Mouse (Mus musculus) heart, postnatal 25 days (tissue): ENCODE measurements at regions not wholly inside any gene's neighbourhood (a gene's known extent, or its start where the extent isn't known, plus 50 kb on each side); places are given as distances from the start of the nearest gene placed in this dataset.

Source experiments
- DNase-seq: peaks from one replicate; pipeline ENCODE4 v3.0.0; 2022; ENCODE audit warnings: low spot score
- intact Hi-C: fragments of 180-260 bp; cut with DNase I; formaldehyde crosslinking; loops from one replicate; pipeline ENCODE4 v1.15.1; 2025

GRCm38 (mm10) chr1:193672681-193673080 lies 302.6 kb upstream of the Camk1g start:
- no peak for DNase-seq
- intact Hi-C loops: loop anchor here (2.0 to 5.0 kb wide), 2 partner anchors 28 to 45 kb away; no protein-coding TSS in a partner anchor

GRCm38 (mm10) chr1:193671816-193672254 lies 301.7 kb upstream of the Camk1g start:
- intact Hi-C loops: loop anchor here (2.0 to 5.0 kb wide), 2 partner anchors 29 to 45 kb away; no protein-coding TSS in a partner anchor
- DNase-seq: no peak

DNA sequence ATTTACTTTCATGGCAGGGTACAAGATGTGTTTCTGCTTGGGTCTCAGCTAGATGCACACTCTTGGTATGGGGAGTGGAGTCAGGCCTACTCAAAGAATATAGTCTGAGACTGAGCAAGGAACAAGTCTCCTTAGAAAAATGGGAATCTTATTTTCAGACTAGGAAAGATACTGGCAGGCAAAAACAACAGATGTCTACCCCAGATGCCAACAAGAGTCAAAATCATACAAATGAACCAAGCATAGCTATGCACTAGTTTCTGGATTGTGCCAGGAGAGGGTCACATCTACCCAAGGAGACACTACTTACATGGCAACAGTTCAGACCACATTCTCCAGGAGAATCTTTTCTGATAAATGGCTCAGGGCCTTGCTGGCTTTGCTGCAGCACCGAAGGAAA lies 300.9 kb upstream of the Camk1g start:
- no peak for DNase-seq
- intact Hi-C loops: loop anchor here (5.0 kb wide), 1 partner anchor 44 kb away; no protein-coding TSS in a partner anchor

DNA sequence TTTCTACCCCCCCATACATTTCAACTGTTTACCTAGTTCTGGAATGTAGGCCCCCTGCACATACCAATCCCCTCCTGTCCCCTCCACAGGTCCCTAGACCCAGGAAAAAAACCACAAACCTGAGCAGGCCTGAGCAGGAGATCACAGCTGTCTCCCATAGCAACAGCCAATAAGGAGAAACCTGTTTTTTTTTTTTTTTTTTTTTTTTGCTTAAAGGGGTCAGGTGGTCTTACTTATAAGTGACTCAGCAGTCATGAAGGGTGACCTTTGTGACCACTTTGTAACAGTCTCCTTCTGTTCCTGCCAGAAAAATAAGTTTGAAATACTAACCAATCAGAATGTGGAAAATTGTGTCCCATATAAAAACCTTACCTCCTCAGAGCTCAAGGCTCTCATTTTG lies 299.9 kb upstream of the Camk1g start:
- intact Hi-C loops: loop anchor here (5.0 kb wide), 1 partner anchor 43 kb away; no protein-coding TSS in a partner anchor
- DNase-seq: no peak

DNA sequence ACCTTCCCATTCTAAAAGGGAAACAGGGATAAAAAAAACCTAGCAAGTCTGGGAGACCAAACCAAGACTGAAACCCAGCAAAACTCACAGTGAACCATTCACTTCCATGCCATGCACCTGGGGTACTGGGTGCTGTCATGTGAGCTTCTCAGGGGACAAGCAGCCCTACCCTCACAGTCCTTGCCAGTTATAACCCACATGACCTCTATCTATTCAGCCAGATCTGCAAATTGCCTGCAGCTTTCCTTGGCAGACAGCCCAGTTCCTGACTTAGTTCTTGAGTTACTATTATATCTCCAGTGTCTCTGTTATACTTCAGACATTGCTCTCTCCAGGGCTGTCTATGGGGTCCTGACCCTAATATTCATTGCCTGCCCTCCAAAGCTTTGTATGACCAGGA lies 298.7 kb upstream of the Camk1g start:
- intact Hi-C loops: no loop called here
- no peak for DNase-seq

DNA sequence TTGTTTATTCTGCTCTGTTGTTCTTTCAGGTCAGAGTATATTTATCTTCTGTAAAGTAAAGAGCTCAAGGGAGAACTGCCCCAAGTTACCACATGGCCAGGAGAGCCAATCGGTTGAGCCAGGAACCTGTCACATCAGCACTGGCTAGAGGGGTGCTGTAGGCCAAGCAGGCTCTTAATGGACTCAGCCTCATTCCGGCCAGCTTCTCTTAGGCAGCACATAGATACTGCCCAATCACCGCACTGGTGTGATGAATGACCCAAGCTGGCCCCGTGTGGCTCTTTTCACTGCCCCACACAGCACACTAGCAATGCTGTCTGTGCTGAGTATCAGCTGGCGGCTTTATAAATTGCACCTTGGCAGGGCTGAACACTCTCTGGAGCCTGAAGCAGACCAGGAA lies 295.8 kb upstream of the Camk1g start:
- DNase-seq: peak; percentile 12
- intact Hi-C loops: no loop called here

DNA sequence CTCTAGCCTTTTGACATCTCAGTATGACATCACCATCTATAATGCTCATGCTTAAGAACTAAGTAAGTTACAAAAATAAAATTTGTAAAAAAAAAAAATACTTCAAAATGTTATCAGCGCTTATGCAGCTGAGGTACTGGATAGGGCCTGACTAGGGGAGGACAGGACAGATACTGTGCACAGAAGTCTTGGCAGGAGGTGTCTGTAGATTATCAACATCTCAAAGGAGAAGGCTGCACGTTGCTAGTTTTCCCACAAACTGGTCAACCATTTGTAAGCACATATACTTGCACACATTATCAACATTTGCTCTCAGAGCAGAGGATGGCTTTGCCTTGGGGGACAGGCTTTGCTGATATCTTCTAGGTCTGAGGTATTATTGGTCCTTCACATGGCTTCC lies 294.5 kb upstream of the Camk1g start:
- no peak for DNase-seq
- intact Hi-C loops: no loop called here

- intact Hi-C loops: no loop called here
- no peak for DNase-seq
Measured at GRCm38 (mm10) chr1:193663587-193663986, 293.5 kb upstream of the Camk1g start.

DNA sequence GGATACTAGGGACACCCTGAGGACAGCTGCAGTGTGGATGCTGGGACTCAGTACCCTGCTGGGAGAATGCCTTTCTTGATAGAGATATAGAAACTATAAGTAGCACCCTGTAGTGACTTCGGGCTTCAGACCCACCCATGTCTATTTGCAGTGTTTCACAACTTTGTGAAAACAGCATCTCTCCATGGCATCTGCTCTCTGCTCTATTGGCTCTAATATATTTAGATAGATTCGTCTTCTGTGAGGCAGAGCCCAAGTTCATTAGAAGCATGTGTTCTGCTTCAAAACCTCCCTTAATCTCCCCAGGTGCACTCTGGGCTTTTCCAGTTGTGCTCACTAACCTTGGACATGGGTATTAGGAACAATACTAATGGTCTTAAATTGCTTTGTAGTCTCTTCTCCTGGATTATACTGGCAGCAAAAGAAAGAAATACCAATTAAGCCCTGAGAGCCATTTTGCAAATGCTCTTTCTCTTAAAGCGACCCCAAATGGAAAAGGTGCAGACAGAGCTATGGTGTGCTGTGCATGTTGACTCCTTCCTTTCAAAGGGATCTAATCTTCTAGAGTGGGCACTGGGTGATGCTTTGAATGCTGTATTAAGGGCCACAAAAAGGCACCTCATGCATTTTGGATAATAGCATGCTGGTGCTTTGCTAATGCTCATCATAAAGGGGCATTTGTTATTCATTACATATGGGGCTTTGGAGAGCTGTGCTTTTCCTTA lies 292.2 kb upstream of the Camk1g start:
- intact Hi-C loops: no loop called here

DNA sequence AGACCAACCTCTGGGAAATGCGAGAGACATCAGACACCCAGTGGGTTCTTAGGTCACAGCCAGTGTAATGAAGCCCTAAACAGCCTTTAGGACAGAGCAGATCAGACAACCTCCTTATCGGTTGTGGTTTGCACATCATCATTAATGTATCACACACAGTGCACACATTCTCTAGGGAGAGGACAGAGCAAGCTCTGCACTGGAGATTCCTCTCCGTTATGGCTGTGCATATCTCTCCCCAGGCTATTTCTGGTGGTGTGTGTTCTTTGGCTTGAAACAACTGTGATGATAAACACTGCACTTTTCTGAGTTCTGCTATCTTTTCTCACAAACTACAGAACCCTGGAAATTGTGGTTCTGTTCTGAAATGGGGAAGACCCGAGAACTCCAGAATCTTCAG lies 291.3 kb upstream of the Camk1g start:
- no peak for DNase-seq
- intact Hi-C loops: no loop called here

More for the DNA sequence above, 292.2 kb upstream of the Camk1g start:
- no peak for DNase-seq

DNA sequence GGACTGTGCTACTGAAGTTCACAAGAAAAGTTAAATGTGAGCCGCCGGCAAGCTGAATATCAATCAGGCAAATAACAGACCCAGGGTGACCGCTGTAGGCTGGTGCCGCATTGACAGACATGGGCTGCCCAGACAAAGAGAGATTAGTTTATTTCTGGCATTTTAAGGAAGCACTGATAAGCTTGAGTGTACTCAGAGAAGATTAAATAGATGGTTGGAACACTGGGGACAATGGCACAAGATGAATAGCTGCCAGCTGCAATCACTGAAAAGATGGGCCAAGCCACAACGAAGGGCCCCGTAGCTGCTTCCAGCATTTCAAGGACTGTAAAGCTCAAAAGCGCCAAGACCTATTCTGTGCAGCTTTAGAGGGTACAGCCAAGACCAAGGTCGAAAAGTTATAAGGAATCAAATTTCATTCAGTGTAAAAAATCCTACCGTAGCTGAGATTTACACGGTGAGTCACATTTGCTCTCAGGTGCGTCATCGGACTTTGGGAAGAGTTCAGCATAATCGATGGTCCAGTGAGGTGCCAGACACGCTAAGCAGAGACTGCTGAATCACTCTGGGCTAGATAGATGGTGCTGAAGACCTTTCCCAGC lies 285.1 kb upstream of the Camk1g start:
- no peak for DNase-seq
- intact Hi-C loops: no loop called here

DNA sequence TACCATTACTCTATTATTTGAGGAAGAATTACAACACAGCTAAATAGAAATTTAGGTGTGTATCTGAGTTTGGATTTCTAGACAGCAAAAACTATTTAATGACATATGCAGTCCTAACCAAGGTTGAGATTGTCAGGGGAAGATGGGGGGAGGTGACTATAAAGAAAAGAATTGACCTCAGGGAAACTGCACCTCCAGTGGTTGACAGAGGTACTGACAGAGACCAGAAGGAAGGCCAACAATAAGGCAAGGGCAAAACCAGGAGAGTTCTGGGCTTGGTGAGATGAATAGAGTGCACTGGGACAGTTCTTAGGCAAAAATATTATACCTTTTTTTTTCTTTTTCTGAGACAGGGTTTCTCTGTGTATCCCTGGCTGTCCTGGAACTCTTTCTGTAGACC lies 280.2 kb upstream of the Camk1g start:
- intact Hi-C loops: loop anchor here (5.0 kb wide), 1 partner anchor 73 kb away; no protein-coding TSS in a partner anchor

DNA sequence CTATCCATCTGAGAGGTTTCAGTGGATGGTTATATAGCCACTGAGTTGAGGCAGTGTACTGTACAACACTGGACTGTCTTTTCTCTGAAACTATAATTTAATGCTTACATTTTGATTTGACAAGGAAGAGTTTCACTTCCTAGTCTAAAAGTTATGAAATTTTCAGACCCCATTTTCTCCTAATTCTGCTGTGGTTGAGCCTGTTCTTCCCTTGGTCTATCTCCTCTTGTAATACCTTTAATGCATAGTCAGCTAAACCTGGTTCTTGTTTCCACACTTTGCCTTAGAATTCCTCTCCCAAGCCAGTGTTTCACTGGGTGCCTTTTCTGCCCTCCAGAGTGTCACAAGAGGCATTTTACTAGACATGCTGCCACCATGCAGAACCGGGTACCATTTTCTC lies 279.3 kb upstream of the Camk1g start:
- intact Hi-C loops: no loop called here
- DNase-seq: no peak

More for the DNA sequence above, 280.2 kb upstream of the Camk1g start:
- DNase-seq: no peak

- DNase-seq: no peak
- intact Hi-C loops: no loop called here
Measured at GRCm38 (mm10) chr1:193647371-193648270, 277.5 kb upstream of the Camk1g start.

- DNase-seq: no peak
- intact Hi-C loops: no loop called here
Measured at GRCm38 (mm10) chr1:193644506-193644905, 274.4 kb upstream of the Camk1g start.

GRCm38 (mm10) chr1:193636451-193636850 lies 266.4 kb upstream of the Camk1g start:
- no peak for DNase-seq
- intact Hi-C loops: no loop called here

DNA sequence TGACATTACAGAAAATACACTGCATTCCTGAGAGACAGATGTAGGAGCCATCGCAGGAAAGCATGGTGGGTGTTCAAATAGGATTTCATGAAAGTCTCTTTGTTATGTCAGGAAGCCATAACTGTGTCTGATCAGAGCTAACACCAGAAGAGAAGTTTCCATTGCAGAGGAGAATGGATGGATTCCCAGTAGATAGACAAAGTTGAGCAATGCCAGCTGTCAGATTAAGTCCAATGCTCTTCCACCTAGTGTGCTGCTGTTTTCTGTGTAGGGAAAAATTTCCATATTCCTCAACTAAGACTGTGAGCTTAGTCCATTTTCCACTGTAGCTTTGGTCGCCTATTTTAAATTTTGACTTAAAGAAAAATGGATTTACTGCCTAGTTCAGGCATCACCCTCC lies 262.0 kb upstream of the Camk1g start:
- no peak for DNase-seq
- intact Hi-C loops: no loop called here

DNA sequence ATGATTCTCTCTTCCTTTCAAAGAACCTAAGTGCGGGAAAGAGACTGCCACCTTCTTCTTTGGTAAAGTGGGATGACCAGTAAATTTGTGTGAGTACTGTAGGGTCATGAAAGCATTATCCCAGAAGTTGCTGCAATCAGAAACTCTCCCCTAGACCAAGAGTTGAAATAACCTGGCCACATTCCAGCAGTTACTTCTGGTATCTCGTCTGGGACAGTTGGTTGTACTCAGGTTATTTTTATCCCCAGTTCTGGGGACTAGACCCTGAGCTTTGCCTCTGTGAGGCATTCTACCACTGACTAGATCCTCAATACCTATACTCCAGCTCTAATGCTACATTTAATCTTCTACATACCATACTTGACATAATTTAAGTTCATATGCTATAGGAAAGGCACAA lies 259.8 kb upstream of the Camk1g start:
- intact Hi-C loops: loop anchor here (5.0 kb wide), 1 partner anchor 42 kb away; no protein-coding TSS in a partner anchor
- no peak for DNase-seq

- no peak for DNase-seq
- intact Hi-C loops: loop anchor here (5.0 kb wide), 1 partner anchor 45 kb away; no protein-coding TSS in a partner anchor
Measured at GRCm38 (mm10) chr1:193626924-193627849, 257.1 kb upstream of the Camk1g start.
